Mouse (Mus musculus): ENCODE measurements at regions not wholly inside any gene's neighbourhood (a gene's known extent, or its start where the extent isn't known, plus 50 kb on each side); places are given as distances from the start of the nearest gene placed in this dataset.

- no peak for DNase-seq
These were observed 171.0 kb upstream of the Smim15 start for GRCm38 (mm10) chr13:107873244-107873667.

DNA sequence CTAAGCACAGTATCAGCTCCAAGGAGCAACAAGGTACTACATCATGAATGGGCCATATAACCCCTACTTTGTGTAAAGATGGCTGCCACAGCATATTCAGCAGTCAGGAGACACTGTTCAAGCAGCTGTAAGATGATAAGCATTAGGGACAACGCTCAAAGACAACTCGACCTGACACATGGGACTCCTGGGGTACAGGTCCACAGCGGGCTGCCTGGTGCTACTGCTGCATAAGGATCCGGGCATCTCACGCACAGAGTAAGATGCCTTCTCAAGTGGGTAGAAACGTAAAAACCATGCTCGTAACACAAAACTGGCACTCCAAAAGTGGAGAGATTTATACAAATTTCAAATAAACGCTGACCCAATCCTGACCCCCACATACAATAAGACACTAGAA, 171.7 kb upstream of the Smim15 start:
- DNase-seq, result no peak

- DNase-seq, result no peak
These were observed 172.1 kb upstream of the Smim15 start for GRCm38 (mm10) chr13:107872137-107872536.

DNA sequence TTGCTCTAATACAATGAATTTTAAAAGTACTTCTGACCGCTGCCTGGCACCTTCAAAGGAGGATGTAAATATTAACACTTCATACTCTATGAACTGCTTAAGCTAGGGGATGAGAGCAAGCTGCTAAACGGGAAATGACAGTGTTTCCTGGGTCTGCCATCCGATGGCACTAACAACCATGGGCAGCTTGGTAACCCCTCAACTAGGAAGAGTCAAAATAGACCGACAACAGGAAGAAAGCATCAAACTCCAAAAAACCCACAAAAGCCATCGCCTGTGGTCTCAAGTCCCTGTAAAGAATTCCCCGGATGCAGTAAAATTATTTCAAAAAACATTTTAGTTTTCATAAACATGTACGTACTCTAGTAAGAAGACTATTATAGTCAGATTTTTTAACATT, 175.3 kb upstream of the Smim15 start:
- no peak for DNase-seq

DNA sequence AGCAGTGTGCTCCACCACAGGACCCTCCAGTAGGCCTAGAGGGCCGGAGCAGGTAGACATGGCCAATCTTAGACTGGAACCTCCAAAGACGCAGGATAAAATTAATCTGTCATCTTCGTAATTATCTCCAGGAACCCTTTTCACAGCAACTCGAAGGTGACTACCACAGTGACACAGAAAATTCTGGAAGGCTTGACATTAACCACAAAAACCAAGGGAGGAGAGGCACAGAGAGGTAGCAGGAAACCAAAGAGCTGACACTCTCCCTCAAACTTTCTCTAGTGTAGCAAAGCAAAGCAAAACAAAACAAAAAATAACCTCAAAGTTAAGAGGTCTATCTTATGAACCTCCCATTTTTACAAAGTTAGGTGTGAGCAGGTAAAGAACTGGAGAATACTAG, 177.4 kb upstream of the Smim15 start:
- DNase-seq, result no peak

DNA sequence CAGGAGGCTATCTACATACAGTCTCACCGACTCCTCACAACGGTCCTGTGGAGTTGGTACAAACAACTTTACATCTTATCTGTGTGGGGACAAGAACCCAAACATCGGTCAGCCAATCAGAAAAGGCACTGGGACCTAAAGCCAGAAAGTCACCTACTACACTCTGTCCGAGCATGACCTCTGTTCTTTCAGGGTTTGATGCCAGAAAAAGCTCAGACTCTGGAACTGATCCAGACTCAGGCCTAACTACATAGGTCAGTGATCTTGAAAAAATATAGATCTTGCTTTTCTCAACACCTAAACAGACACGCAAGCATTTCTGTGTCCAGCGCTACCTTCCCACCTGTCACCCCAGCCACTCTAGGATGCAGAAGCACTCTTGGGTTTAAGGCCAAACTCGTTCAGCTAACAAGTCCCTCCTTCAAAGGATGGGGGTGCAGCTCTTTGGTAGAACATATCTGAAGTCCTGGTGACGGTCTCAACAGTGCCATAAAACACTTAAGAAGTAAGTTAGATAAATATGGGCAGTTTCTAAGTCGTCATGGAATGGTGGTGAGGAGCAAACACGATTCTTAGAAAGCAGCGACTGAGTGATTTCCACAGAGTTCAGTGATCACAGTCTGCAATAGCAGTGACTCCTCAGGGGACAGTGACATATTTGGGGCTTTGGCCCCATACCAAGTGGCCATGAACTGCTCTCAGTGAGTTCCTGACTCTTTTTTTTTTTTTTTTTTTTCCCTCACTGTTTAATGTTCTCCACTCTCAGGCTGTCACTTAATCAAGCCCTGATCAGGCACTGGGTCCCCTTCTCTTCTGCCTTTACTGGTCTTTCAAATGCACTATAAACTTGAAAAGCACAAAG, 181.2 kb upstream of the Smim15 start:
- no peak for DNase-seq

DNA sequence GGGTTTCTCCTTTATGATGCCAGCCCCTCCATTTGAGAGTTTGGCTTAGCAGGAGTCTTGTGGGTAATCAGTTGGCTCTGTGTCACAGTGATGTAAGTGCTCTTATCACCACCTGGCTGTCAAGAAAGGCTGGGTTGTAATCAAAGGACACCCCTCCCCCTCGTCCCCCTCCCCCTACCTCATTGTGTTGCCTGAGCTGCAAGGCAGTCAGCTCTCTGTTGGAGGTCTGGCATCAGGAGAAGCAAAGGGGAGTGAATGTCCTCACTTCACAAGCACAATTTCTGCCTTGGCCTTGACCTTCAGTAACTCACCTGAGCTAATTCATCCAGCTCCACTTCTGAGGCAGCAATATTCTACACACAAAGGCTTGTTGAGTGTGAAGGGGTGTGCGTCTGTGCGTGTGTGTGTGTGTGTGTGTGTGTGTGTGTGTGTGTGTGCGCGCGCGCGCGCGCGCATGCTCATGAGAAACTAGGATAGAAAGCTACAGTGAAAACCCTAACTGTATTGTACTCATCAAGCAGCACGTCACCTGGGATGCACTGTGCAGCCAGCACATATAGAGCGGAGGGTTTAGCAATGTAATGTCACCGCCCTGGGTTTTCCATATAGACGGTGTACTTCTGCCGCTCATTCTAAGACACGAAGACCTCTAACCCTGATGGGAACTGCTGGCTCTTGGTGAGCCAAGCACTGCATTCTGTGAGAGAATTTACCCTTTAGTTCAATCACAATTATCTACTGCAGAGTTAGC, 182.7 kb upstream of the Smim15 start:
- no peak for DNase-seq

DNA sequence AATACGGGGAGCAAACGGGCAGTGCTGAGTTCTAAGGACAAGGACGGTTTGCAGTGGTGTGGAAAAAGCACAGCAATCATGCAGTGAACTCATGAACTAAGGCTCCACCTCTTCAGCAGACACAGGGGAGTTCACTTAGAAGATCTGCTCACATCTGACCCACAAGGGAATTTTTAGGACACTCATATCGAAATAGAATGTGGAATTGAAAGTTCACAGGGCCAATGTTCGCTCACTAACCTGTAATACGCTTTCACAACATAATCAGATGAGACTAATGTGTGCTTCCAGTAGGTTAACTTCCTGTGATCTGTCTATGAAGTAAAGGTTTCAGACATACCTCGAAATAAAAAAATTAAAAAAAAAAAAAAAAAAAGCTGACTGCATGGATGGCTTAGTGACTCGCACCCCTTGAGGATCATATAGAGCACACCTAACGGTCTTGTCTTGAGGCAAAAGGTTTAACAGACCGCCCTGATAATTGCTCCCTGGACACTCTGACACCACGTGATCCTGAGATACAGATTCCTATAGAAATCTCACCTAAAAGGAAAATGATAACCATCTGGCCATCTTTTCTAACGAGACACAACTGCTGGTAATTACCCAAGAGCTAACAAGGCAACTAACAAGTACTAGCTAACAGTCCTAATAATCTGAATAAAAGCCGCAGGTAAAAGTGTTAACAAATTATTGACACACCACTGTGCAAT, 187.0 kb upstream of the Smim15 start:
- DNase-seq, result no peak

GRCm38 (mm10) chr13:107850907-107851560, 193.2 kb upstream of the Smim15 start:
- no peak for DNase-seq

DNA sequence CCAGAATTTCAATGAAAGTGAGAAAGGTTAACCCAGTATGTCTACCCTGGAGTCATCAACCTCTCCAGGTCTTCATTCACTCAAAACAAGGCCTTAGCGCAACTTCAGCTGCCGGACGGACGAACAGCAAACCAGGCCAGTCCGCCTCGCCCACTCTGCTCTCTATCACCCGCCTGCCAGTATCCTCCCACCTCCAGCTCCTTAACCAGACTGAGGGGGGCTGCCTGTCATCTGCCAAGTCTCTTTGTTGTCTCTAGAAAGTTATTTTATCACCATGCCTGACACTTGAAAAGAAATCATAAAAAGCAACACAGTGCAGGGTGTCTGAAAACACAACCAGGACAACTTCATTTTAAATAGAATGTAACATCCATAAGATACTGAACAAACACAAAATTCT, 195.4 kb upstream of the Smim15 start:
- DNase-seq, result no peak

DNA sequence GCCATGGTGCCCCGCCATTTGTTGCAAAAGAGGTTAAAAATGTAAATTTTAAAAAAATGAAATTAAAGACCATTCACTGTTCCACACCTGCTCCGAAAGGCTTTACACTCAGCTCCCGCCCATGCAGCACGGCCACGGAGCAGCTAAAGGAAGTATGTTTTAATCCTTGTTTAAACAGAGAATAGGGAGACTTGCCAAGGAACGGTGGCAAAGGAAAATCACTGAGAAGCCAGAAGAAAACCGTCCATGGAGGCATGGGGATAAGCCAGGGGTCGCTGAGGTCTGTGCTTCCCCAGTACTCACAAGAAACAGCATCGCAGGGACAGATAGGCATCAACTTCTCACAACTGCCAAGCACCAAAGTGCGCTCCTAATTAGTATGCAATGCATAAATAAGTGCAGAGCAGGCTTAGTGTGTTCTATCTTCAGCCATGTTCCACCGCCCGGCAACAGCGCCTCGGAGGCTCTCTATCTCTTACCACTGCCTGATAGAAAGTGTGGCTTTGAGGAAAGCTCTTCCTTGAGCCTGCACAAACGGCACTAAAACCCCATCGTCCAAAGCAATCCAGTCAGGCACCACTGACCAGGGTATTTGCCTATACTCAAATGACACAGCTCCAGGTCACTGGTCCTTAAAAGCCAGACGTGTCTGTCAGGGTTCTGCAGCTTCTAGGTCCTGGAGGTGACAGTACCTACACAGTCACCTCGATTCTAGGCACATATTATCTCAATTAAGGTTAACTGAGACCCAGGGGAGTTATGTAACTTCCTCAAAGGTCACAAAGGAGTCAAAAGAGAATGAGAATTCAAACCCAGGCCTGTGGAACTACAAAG, 196.8 kb upstream of the Smim15 start:
- DNase-seq, result no peak

DNA sequence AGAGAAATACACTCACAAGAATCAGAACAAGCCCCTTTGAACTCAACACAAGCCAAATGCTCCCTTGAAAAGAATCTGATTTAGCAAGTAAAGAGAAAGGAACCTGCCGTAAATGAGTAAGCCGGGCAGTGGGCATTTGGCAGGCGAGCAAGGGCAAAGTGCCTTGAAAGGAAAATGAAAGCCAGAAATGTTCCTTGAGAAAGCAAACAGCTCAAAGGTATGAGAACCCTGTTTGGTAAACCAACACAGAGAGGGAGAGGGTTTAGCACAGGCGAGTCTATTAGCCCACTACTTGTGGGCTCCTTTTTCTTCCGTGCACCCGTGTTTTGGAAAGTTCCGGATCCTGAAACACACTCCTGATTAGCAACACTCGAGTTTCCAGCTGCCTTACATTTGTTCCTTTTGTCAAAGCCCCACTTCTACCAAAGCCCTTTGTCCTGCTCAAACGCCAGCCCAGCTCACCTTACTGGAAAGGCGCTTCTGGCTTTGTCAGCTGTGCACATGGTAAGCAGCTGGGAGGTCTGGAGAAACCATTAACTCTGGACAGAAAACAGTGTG, 197.5 kb upstream of the Smim15 start:
- no peak for DNase-seq

DNA sequence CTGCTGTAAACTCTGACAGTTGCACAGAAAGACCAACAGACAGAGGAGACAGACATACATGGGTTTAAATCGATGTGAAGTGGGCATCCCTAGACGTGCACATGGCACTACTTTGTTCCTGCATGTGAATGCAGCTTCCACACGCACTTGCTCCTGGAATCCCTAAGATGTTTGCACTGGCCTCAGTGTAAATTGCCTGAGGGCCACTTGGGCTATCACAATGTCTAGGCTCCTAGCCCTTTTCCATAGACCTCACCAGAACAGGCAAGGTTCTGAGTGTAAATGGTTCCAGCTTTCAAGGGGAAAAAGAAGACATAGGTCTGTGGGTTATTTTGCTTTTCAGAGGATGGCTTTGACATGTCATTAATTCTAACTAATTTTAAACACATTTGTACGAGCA, 198.4 kb upstream of the Smim15 start:
- DNase-seq, result no peak

GRCm38 (mm10) chr13:107844085-107844484, 200.2 kb upstream of the Smim15 start:
- no peak for DNase-seq

DNA sequence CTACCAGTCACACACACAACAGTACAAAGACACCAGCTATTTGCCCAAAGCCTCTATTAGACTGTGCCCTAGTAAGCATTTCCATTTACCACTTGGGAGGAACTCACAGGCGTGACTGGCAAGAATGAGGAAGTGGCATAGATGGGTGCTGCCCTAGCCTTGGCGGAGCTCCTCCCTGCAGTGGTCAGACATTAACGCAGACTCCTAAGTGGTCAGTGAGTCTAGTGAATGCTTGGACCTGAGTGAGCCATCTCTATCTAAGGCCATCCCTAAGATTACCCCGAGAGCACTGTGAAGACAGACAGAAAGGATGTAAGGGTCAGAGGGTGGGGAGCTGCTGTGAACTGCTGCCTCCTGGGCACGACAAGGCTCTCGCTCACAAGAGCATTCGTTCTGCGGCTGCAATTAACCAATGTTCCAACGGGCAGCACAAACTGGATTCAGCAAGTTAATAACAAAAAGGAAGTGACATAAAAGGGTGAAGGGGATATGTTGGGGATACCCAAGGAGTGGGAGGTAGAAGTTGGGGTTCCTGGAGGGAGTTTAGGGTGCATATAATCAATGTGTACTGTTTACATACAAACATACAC, 206.0 kb upstream of the Smim15 start:
- DNase-seq, result peak; percentile 52 to 57

GRCm38 (mm10) chr13:107837206-107837952, 206.9 kb upstream of the Smim15 start:
- DNase-seq, result no peak

- DNase-seq, result no peak
These were observed 208.4 kb upstream of the Smim15 start for GRCm38 (mm10) chr13:107835756-107836385.

- no peak for DNase-seq
These were observed 212.2 kb upstream of the Smim15 start for GRCm38 (mm10) chr13:107831997-107832396.

DNA sequence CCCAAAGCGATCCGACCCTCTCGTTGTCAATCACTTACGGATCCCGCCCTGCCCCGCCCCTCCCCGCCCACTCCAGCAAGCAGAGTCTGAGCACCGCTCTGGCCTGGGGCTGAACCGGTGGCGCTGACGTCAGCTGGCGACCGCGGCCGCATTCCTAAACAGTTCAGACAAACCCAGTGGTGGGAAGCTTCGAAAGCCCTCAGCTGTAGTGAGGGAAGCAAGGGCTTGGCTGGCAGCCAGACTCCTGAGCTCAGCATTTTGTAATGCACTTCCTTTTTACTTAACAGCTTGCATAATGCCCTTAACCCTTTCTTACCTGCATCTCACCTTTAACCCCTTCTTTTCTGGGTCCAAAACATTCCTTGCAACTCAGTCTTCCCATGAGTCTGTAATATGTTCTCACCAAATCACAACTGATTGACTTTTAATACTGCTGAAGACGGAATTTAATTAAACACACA, 213.0 kb upstream of the Smim15 start:
- DNase-seq, result peak; percentile 88 to 89

GRCm38 (mm10) chr13:107830281-107830680, 214.0 kb upstream of the Smim15 start:
- no peak for DNase-seq

All from B cell, adult 2 months (primary cell).